ENCODE assay signal across 8 mouse cellular contexts in genomic region chr3:80802596-80803081, GRCm38 (mm10). TPM values are rescaled to one million over a fixed set of nuclear protein-coding genes. Genes with fewer than 3 reads are reported as not detected.
DNase-seq lines count a peak whose midpoint lies in the region; TF ChIP-seq lines count a peak whose summit lies in the region.

Gene Gria2 (minus strand): TSS chr3:80802835.

- 1% methylated on average over 35 of the region's 35 CpGs for WGBS in kidney, adult 2 months
- under 1% methylated on average over 35 of the region's 35 CpGs for WGBS in limb, embryonic 10.5 days

- no peak within 1 kb of the TSS for H3K4me3 ChIP-seq in kidney, adult 2 months (ENCODE audit: insufficient read depth, low read depth, low read length)
- peak within 1 kb of the TSS; percentile 58 for H3K4me3 ChIP-seq in limb, embryonic 10.5 days

- TF ChIP-seq CTCF in kidney, adult 2 months (conservative IDR thresholded peaks at IDR 0.05; ENCODE audit: insufficient read depth, insufficient read length, low read depth, low read length), result no peak

- 0 out of 2 replicates have a peak, but pooled peaks cover 2% of the 10 kb centered on the region for H3K27me3 ChIP-seq in kidney, adult 2 months (replicated peaks; ENCODE audit: control insufficient read depth, insufficient read depth, low read length)
- peaks cover 34% of the 10 kb centered on the region for H3K27me3 ChIP-seq in limb, embryonic 10.5 days (ENCODE audit: low read depth, poor library complexity, severe bottlenecking)

- no peaks in the 10 kb centered on the region for H3K4me1 ChIP-seq in kidney, adult 2 months (ENCODE audit: control insufficient read depth, insufficient read depth, low read length)
- H3K4me1 ChIP-seq in limb, embryonic 10.5 days, result peaks cover 26% of the 10 kb centered on the region

- peak; percentile 58 for DNase-seq in gastrocnemius, postnatal 10 days
- no peak for DNase-seq in gastrocnemius, adult 8-10 months (ENCODE audit: low spot score in 2 of 2)
- peak; percentile 88 for DNase-seq in embryo, embryonic 10.5 days (ENCODE audit: low spot score)
- peak; percentile 5 to 33 for DNase-seq in heart, adult 18-20 months
- peak; percentile 33 for DNase-seq in kidney, adult 2 months
- DNase-seq in limb, embryonic 10.5 days (ENCODE audit: low spot score), result peak; percentile 86
- DNase-seq in neural tube, embryonic 10.5 days (ENCODE audit: extremely low spot score, low spot score), result peak; percentile 79
- peak; percentile 83 for DNase-seq in testis, postnatal 10 days (ENCODE audit: low spot score)

- H3K9me3 ChIP-seq in limb, embryonic 10.5 days (replicated peaks), result no peaks in the 10 kb centered on the region

- TF ChIP-seq POLR2A in kidney, adult 2 months (IDR thresholded peaks at IDR 0.05; ENCODE audit: low read depth, low read length), result no peak

- H3K36me3 ChIP-seq in kidney, adult 2 months (ENCODE audit: control insufficient read depth, insufficient read depth, low read length), result no peaks in the 10 kb centered on the region
- H3K36me3 ChIP-seq in limb, embryonic 10.5 days, result no peaks in the 10 kb centered on the region

- no peak within 1 kb of the TSS for H3K27ac ChIP-seq in kidney, adult 2 months (ENCODE audit: insufficient read depth, low read depth, low read length)
- H3K27ac ChIP-seq in limb, embryonic 10.5 days, result no peak within 1 kb of the TSS

RNA-seq across cellular contexts. Expression of gene Gria2, which starts in this region (rescaled TPM):
- under 1 TPM; 0.52 to 0.81 TPM for total RNA-seq in gastrocnemius, postnatal 10 days (2021)
- total RNA-seq in gastrocnemius, adult 8-10 months (2022), result under 1 TPM; 0.07 to 0.21 (median 0.15) TPM
- under 1 TPM in 1 of 2 experiments, not detected in 1; 0.10 TPM for total RNA-seq in heart, adult 18-20 months (2021)
- polyA plus RNA-seq in kidney, adult 2 months (2012; rRNA removed), result 0.06 and 0.10 TPM in 2 replicates
- polyA plus RNA-seq in limb, embryonic 10.5 days (2016; fragmentation: Nextera tagmentation; extraction: Ambion mirVana), result 3.1 and 4.1 TPM in 2 replicates

Comparison
In these comparisons a context has a peak if more than half of its experiments do, and no peak if none do; other contexts are left out.
1. Peak in DNase-seq in gastrocnemius, postnatal 10 days; RNA of the gene not detected or under 1 TPM.
2. Peak in DNase-seq in heart, adult 18-20 months; RNA of the gene not detected or under 1 TPM.
3. Peak in DNase-seq in kidney, adult 2 months; RNA of the gene not detected or under 1 TPM.
4. DNase-seq: peak in embryo, embryonic 10.5 days (single experiment), limb, embryonic 10.5 days (single experiment), neural tube, embryonic 10.5 days (single experiment) and testis, postnatal 10 days (single experiment); none in gastrocnemius, adult 8-10 months (0 of 2).